Mouse (Mus musculus) mature B cell (primary cell): Measurements from ENCODE around the gene Fam155a.
"Not testable (repeated sequence)": the region's sequence is repeated elsewhere in the genome, so short reads cannot be mapped to it uniquely, and the experiment has no call there.

Source experiments
- in situ Hi-C: fragments of 300-500 bp; cut with MboI; formaldehyde crosslinking; loops from 2 replicates; pipeline ENCODE4 v1.14.3; 2019

The Fam155a gene

GRCm38 (mm10) chr8:9660014-9660413 is 110.9 kb downstream of the Fam155a start:
- in situ Hi-C loops: not testable (repeated sequence)

DNA sequence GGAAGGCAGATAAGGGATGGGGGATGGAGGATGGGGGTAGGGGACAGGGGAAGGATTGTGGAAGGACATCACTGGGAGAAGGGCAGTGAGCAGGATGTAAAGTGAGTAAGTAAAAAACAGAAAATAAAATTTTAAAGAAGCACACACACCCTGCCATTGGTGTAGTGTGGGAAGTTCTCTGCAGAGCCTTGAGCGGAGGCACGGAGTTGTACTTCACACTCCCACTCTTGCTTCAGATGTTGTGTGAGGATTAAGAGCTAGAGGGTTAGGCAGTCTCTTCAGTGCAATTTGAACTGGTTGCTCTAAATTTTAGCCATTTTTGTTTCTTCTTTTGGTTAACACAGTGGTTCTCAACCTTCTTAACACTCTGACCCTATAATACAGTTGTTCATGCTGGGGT is 114.1 kb downstream of the Fam155a start:
- in situ Hi-C loops: no loop called here

GRCm38 (mm10) chr8:9654826-9655225 is 116.1 kb downstream of the Fam155a start:
- in situ Hi-C loops: no loop called here

DNA sequence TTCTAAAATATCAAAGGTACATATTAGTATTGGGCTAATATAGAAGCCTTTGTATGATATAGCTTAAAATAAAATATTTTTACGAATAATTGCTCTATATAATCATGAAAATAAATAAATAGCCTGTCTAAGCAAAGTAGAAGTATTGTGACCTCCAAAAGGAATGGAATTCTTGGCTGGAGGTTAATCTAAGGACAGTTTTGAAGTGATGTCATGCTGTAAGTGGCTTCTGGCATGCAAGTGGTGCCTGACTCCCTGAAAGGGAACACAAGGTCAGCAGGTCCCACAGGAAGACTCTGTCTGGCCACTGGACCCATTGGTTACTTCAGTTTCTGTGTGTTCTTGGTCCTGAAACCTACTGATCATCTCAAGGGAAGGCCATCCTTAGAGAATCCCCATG is 117.3 kb downstream of the Fam155a start:
- in situ Hi-C loops: no loop called here

DNA sequence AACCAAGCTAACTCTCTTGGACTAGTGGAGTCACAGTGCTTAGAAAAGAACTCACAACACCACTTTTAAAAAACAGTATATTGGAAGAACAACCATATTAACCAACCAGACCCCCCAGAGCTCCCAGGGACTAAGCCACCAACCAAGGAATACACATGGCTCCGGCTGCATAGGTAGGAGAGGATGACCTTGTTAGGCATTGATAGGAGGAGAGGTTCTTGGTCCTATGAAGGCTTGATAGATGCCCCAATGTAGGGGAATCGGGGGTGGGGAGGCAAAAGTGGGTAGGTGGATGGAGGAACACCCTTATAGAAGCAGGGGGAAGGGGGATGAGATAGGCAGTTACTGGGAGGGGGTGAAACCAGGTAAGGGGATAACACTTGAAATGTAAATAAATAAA is 132.8 kb downstream of the Fam155a start:
- in situ Hi-C loops: no loop called here

GRCm38 (mm10) chr8:9635240-9635639 is 135.7 kb downstream of the Fam155a start:
- in situ Hi-C loops: no loop called here

DNA sequence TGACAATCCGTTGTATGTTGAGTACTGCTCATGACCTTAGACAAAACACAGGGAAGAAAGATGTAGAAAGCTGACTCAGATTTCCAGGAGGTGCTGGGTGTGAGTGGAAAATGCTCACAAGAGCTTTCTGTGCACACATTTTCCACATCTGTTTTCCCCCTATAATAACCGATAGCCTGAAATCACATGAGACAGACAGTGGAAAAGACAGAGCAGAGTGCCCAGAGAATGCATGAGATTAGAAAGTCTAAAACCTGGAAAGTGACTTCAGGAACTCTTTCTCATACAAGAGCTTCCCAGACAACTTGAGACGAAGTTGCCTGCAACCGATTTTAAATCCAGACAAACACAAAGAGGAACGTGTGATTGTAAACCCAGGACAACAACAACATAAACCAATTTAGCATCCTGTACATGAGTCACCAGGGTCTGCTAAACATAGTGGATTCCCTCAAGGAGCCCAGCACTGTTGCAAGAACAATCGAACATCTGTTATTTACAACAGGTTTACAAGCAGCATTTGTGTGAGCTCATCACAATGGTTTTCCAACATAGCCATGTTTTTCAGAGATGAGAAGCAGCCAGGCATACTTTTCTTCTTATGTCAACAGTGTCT is 163.8 kb downstream of the Fam155a start:
- in situ Hi-C loops: no loop called here

- in situ Hi-C loops: no loop called here
Measured at GRCm38 (mm10) chr8:9596003-9596402, 175.0 kb downstream of the Fam155a start.

DNA sequence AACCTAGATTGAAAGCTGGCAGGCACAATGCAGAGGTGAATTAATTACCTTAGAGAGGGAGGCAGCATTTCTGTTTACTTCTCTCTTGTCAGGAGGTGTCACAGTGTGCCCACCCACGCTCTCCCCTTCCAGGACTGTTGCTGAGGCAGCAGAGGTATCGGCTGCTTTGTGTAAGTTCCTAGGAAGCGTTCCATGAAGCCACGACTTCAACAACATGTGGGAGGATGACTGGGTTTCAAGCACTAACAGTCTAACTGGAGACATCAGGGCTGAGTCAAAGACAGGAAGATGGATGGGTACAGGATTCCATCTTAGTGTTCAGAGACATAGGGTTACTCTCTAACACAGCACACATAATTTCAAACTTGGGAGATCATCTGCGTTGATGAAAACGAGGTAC is 189.1 kb downstream of the Fam155a start:
- in situ Hi-C loops: no loop called here

- in situ Hi-C loops: no loop called here
Measured at GRCm38 (mm10) chr8:9580192-9580591, 190.8 kb downstream of the Fam155a start.

DNA sequence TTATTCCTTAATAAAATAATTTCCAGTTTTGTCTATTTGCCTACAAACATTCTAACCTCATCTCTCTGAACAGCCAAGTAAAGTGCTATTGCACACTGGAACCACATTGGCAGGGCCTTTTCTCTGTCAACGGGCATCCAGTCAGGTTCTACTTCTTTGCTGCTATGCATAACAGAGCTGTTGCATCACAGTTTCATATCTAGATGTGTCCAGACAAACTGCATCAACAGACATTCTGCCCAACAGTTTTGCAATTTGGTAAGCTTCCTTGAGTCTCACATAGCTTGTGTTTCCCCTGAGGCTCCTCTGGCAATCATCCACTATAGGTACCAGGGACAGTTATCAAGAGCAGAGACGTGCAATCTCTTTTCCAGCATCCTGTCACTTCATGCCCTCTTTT is 199.0 kb downstream of the Fam155a start:
- in situ Hi-C loops: no loop called here

GRCm38 (mm10) chr8:9569516-9570170 is 201.3 kb downstream of the Fam155a start:
- in situ Hi-C loops: no loop called here

GRCm38 (mm10) chr8:9549199-9549598 is 221.8 kb downstream of the Fam155a start:
- in situ Hi-C loops: no loop called here

- in situ Hi-C loops: no loop called here
Measured at GRCm38 (mm10) chr8:9547558-9547954, 223.4 kb downstream of the Fam155a start.

DNA sequence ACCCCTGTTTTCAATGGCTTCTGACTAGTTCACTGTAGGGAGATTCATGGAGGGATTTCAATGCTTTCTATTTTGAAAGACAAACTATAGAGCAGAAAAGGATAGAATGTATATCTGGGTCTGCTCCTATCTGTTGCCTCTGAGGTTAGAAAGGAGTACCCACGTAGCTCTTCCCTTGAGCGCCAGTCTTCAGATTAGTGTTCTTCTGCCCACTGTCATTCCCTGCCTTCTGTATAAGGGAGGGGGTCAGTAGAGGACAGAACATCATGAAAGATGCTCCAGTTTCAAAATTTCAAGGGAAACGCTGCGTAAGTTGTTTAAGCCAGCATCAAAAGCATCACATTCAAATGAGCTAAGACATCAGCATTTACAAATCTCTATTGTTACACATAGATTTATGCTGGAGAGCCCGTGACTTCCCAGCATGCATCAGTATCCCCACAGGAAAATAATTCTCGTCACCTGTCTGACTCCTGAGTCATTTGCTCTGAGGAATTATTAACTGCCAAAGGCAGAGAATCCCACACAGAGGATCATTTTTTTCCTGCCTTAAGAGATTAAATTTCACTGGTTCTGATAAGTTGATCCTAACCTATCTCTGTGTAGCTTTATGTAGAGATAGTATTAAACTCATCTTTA is 223.9 kb downstream of the Fam155a start:
- in situ Hi-C loops: no loop called here

GRCm38 (mm10) chr8:9546429-9546828 is 224.5 kb downstream of the Fam155a start:
- in situ Hi-C loops: no loop called here

- in situ Hi-C loops: no loop called here
Measured at GRCm38 (mm10) chr8:9545665-9546064, 225.3 kb downstream of the Fam155a start.

GRCm38 (mm10) chr8:9535730-9536372 is 235.1 kb downstream of the Fam155a start:
- in situ Hi-C loops: no loop called here

DNA sequence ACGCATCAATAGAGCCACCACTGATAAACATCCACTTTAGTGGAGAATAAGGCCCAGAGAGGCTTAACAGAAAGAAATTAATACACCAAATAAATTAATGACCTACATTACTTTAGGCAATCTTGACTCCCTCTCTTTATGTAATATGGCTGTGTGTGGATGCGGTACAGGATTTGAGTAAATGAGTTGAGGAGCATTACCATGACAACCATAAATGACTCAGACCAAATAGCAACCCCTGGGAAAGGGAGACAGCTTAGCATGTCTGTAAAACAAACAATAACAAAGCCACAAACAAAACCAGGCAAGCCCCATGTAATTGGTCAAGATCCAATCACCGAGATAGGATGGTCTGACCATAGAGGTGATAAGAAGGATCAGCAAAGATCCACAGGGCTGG is 244.4 kb downstream of the Fam155a start:
- in situ Hi-C loops: no loop called here

DNA sequence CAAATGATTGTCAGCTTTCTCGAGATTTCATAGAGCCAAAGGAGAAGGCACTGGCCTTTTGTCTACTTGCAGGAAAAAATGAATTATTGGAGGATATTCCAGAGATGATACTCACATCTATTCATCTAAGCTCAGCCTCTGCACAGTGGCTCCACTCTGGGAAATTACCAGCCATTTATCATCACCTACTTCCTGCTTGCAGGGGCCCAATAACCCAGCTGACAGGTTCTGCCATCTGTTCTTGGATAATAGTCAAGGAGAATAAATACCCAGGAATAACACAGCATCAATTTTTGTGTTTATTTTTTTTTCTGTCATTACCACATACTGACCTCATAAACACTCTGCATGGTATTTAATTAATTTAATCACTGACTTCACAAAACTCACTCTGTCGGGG is 249.4 kb downstream of the Fam155a start:
- in situ Hi-C loops: no loop called here

- in situ Hi-C loops: no loop called here
Measured at GRCm38 (mm10) chr8:9500751-9501150, 270.2 kb downstream of the Fam155a start.

GRCm38 (mm10) chr8:9494225-9494598 is 276.7 kb downstream of the Fam155a start:
- in situ Hi-C loops: no loop called here
